Mouse (Mus musculus) adrenal gland, adult 8-10 months (tissue): ENCODE results near the gene Cnga2. TPM values are rescaled to one million over a fixed set of nuclear protein-coding genes. Genes with fewer than 3 reads are reported as not detected.

Experiments used
- total RNA-seq, 4 experiments: library from RNA; stranded (reverse); gene quantifications; 2 replicates each; pipeline ENCODE4 v1.2.4; 2022

Cnga2 gene
- total RNA-seq, 4 experiments from 2014 or later: 0.09 to 0.15 (median 0.11) TPM; not detected in 1

Other genes with a start within 250 kb of the Cnga2 start
- 10 to 100 TPM; 38.8 to 54.3 (median 46.6) TPM for gene Vma21, start 175.9 kb upstream of the Cnga2 start, total RNA-seq
- gene Gm1141, start 70.8 kb upstream of the Cnga2 start, total RNA-seq: under 1 TPM; 0.29 to 0.73 (median 0.63) TPM
- 10 to 100 TPM; 14.0 to 22.6 (median 19.8) TPM for gene Prrg3, start 29.2 kb upstream of the Cnga2 start, total RNA-seq
- gene Fate1, start 18.9 kb upstream of the Cnga2 start, total RNA-seq: under 1 TPM in 2 of 4 experiments, not detected in 2; 0.26 to 0.35 TPM
- gene Magea4, start 230.2 kb downstream of the Cnga2 start, total RNA-seq: not detected